Mouse (Mus musculus) olfactory bulb, adult 2 months (tissue): ENCODE measurements around the gene Neurl1a.

Experiments used
- CTCF ChIP-seq: fragments of 200-500 bp; IDR thresholded peaks from 2 replicates; pipeline ENCODE4 v1.5.1; 2012; ENCODE audit warnings: low read depth, mild to moderate bottlenecking, low read length, moderate library complexity; ENCODE audit not compliant: insufficient read depth
- POLR2A ChIP-seq: fragments of 200-500 bp; IDR thresholded peaks from 2 replicates; pipeline ENCODE4 v1.6.1; 2012; ENCODE audit warnings: mild to moderate bottlenecking, low read depth, low read length, moderate library complexity; ENCODE audit not compliant: insufficient read depth

- TF ChIP-seq CTCF (no peak), POLR2A (no peak)
These were observed 52.8 kb downstream of the Neurl1a start for GRCm38 (mm10) chr19:47231389-47231788.
